Mouse (Mus musculus): ENCODE measurements at regions not wholly inside any gene's neighbourhood (a gene's known extent, or its start where the extent isn't known, plus 50 kb on each side); places are given as distances from the start of the nearest gene placed in this dataset.

GRCm38 (mm10) chr9:86096246-86096645 lies 254.1 kb downstream of the Tpbg start:
- TF ChIP-seq CTCF (IDR thresholded peaks at IDR 0.05; ENCODE audit: low read depth, low read length) (no peak), EP300 (IDR thresholded peaks at IDR 0.05; ENCODE audit: insufficient read depth, low read depth, low read length) (no peak)
